In the genomic region with DNA sequence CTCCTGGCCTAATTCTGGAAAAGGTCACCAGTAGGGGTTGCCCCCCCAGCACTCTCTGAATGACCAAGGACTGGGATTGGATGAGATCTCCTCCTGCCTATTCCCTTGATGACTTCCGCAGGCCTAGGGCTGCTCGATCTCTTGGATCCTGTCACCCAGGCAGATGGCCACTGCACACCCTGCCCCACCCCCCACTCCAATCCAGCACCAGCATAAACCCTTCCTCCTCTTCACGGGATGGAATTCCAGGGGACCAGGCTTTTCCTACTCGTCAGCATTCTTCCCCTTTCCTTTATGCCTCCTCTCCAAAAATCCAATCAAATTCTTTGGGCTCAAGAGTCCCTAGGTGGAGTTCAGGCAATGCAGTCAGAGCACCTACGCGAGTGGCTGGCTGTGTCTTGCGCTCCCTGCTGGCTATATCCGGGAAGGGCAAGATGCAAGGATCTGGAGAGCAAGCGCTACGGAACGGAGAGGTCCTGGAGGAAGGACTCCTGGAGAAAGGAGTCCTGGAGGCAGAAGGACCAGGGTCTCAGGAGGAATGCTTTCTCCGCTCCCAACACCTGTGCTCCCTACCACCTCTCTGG, we compare ENCODE assay signal across 8 mouse cellular contexts. TPM values are rescaled to one million over a fixed set of nuclear protein-coding genes. Genes with fewer than 3 reads are reported as not detected.
A peak's percentile ranks its signal among the peaks of the same experiment; 100 is the strongest.
DNase-seq lines count a peak whose midpoint lies in the region; ATAC-seq lines count a peak whose summit lies in the region.

No protein-coding gene starts in this region.

- WGBS in forebrain, embryonic 14.5 days, result 19% methylated on average over 12 of the region's 12 CpGs
- 15% methylated on average over 12 of the region's 12 CpGs for WGBS in intestine, embryonic 14.5 days
- 17% methylated on average over 12 of the region's 12 CpGs for WGBS in midbrain, embryonic 13.5 days

- H3K9me3 ChIP-seq in forebrain, embryonic 14.5 days (replicated peaks; ENCODE audit: control insufficient read depth, low read length), result no peaks in the 10 kb centered on the region
- H3K9me3 ChIP-seq in intestine, embryonic 14.5 days (ENCODE audit: control insufficient read depth, low read length), result no peaks in the 10 kb centered on the region
- no peaks in the 10 kb centered on the region for H3K9me3 ChIP-seq in midbrain, embryonic 13.5 days

- H3K9ac ChIP-seq in forebrain, embryonic 14.5 days (ENCODE audit: low read length), result no peak overlapping the region
- no peak overlapping the region for H3K9ac ChIP-seq in intestine, embryonic 14.5 days (ENCODE audit: low read length)
- no peak overlapping the region for H3K9ac ChIP-seq in midbrain, embryonic 13.5 days (replicated peaks)

- intact Hi-C loops in left cerebral cortex, postnatal 36 days (cut with DNase I), result loop anchor here (1.0 kb wide), 1 partner anchor 45 kb away; no protein-coding TSS in a partner anchor

- no peak overlapping the region for H3K4me3 ChIP-seq in forebrain, embryonic 14.5 days (ENCODE audit: low read depth, low read length)
- no peak overlapping the region for H3K4me3 ChIP-seq in intestine, embryonic 14.5 days (ENCODE audit: low read depth, low read length)
- H3K4me3 ChIP-seq in midbrain, embryonic 13.5 days (replicated peaks), result no peak overlapping the region

- H3K27ac ChIP-seq in forebrain, embryonic 14.5 days (ENCODE audit: low read depth, low read length), result no peak overlapping the region
- no peak overlapping the region for H3K27ac ChIP-seq in intestine, embryonic 14.5 days (ENCODE audit: low read depth)
- no peak overlapping the region for H3K27ac ChIP-seq in midbrain, embryonic 13.5 days

- H3K36me3 ChIP-seq in forebrain, embryonic 14.5 days (ENCODE audit: control insufficient read depth, insufficient read depth, low read length), result no peaks in the 10 kb centered on the region
- H3K36me3 ChIP-seq in intestine, embryonic 14.5 days (ENCODE audit: control insufficient read depth, insufficient read depth, low read length), result no peaks in the 10 kb centered on the region
- H3K36me3 ChIP-seq in midbrain, embryonic 13.5 days, result no peaks in the 10 kb centered on the region

- no peaks in the 10 kb centered on the region for H3K27me3 ChIP-seq in forebrain, embryonic 14.5 days (replicated peaks; ENCODE audit: control insufficient read depth, insufficient read depth, low read length)
- H3K27me3 ChIP-seq in intestine, embryonic 14.5 days (replicated peaks; ENCODE audit: control insufficient read depth, insufficient read depth, low read length), result 0 out of 2 replicates have a peak, but pooled peaks cover 12% of the 10 kb centered on the region
- peaks cover 16% of the 10 kb centered on the region for H3K27me3 ChIP-seq in midbrain, embryonic 13.5 days

- H3K4me1 ChIP-seq in forebrain, embryonic 14.5 days (ENCODE audit: control insufficient read depth, insufficient read depth, low read length), result no peaks in the 10 kb centered on the region
- 0 out of 2 replicates have a peak, but pooled peaks cover 3% of the 10 kb centered on the region for H3K4me1 ChIP-seq in intestine, embryonic 14.5 days (replicated peaks; ENCODE audit: control insufficient read depth, insufficient read depth, low read length)
- peaks cover 5% of the 10 kb centered on the region for H3K4me1 ChIP-seq in midbrain, embryonic 13.5 days (replicated peaks)

- ATAC-seq in forebrain, embryonic 14.5 days, result peak; percentile 43; the same call in 1 of the 2 replicates
- ATAC-seq in intestine, embryonic 14.5 days (replicated peaks; ENCODE audit: low FRiP score, low TSS enrichment, low read depth), result peak; percentile 33; the same call in 1 of the 2 replicates
- peak; percentile 55 for ATAC-seq in midbrain, embryonic 13.5 days

- no peak overlapping the region for H3K4me2 ChIP-seq in forebrain, embryonic 14.5 days (ENCODE audit: low read length)
- H3K4me2 ChIP-seq in intestine, embryonic 14.5 days (ENCODE audit: low read length), result no peak overlapping the region
- no peak overlapping the region for H3K4me2 ChIP-seq in midbrain, embryonic 13.5 days (replicated peaks)

- DNase-seq in heart, adult 8-10 months (ENCODE audit: low spot score), result peak; percentile 71
- no peak for DNase-seq in heart, adult 11 months
- DNase-seq in cerebellum, adult 11-12 months, result peak; percentile 81
- peak; percentile 60 for DNase-seq in forebrain, embryonic 14.5 days (ENCODE audit: low spot score)
- DNase-seq in intestine, embryonic 14.5 days (ENCODE audit: low spot score), result peak; percentile 85
- DNase-seq in left cerebral cortex, postnatal 36 days (ENCODE audit: low spot score in 2 of 2), result peak; percentile 54 to 55
- peak; percentile 53 to 79 for DNase-seq in spleen, postnatal 4 days (ENCODE audit: low spot score in 2 of 2)

RNA-seq across cellular contexts. Expression of a gene that starts 7.1 kb away (rescaled TPM):
- 1 to 10 TPM; 1.0 to 2.5 (median 2.0) TPM for total RNA-seq in heart, adult 8-10 months (2022)
- polyA plus RNA-seq in forebrain, embryonic 14.5 days (2014; fragmentation: Nextera tagmentation; extraction: Ambion mirVana), result 55.1 and 81.9 TPM in 2 replicates
- 10.2 and 11.1 TPM in 2 replicates for polyA plus RNA-seq in intestine, embryonic 14.5 days (2014; fragmentation: Nextera tagmentation; extraction: Ambion mirVana)
- total RNA-seq in left cerebral cortex, postnatal 36 days (2021), result 100 to 1,000 TPM in 1 of 2 experiments, 10 to 100 TPM in 1; 88.1 to 173 TPM
- polyA plus RNA-seq in midbrain, embryonic 13.5 days (2015; fragmentation: Nextera tagmentation; extraction: Ambion mirVana), result 137 and 168 TPM in 2 replicates

RNA-seq across cellular contexts. Expression of a gene that starts 28.9 kb away (rescaled TPM):
- total RNA-seq in heart, adult 8-10 months (2022), result not detected
- polyA plus RNA-seq in forebrain, embryonic 14.5 days (2014; fragmentation: Nextera tagmentation; extraction: Ambion mirVana), result 0.43 and 0.93 TPM in 2 replicates
- polyA plus RNA-seq in intestine, embryonic 14.5 days (2014; fragmentation: Nextera tagmentation; extraction: Ambion mirVana), result 3.2 TPM in 1 of 2 replicates, not detected in the other
- total RNA-seq in left cerebral cortex, postnatal 36 days (2021), result not detected
- polyA plus RNA-seq in midbrain, embryonic 13.5 days (2015; fragmentation: Nextera tagmentation; extraction: Ambion mirVana), result 1.2 and 2.5 TPM in 2 replicates

RNA-seq across cellular contexts. Expression of a gene that starts 34.5 kb away (rescaled TPM):
- 100 to 1,000 TPM; 224 to 279 (median 261) TPM for total RNA-seq in heart, adult 8-10 months (2022)
- 33.3 and 50.8 TPM in 2 replicates for polyA plus RNA-seq in forebrain, embryonic 14.5 days (2014; fragmentation: Nextera tagmentation; extraction: Ambion mirVana)
- 93.4 and 106 TPM in 2 replicates for polyA plus RNA-seq in intestine, embryonic 14.5 days (2014; fragmentation: Nextera tagmentation; extraction: Ambion mirVana)
- total RNA-seq in left cerebral cortex, postnatal 36 days (2021), result 10 to 100 TPM; 44.1 to 49.2 TPM
- 69.2 and 70.5 TPM in 2 replicates for polyA plus RNA-seq in midbrain, embryonic 13.5 days (2015; fragmentation: Nextera tagmentation; extraction: Ambion mirVana)

RNA-seq across cellular contexts. Expression of a gene that starts 43.4 kb away (rescaled TPM):
- total RNA-seq in heart, adult 8-10 months (2022), result 1,000 to 10,000 TPM; 1,527 to 1,967 (median 1,680) TPM
- polyA plus RNA-seq in forebrain, embryonic 14.5 days (2014; fragmentation: Nextera tagmentation; extraction: Ambion mirVana), result 1,289 and 1,493 TPM in 2 replicates
- 1,995 and 2,009 TPM in 2 replicates for polyA plus RNA-seq in intestine, embryonic 14.5 days (2014; fragmentation: Nextera tagmentation; extraction: Ambion mirVana)
- total RNA-seq in left cerebral cortex, postnatal 36 days (2021), result 100 to 1,000 TPM; 712 to 762 TPM
- 1,443 and 1,564 TPM in 2 replicates for polyA plus RNA-seq in midbrain, embryonic 13.5 days (2015; fragmentation: Nextera tagmentation; extraction: Ambion mirVana)

RNA-seq across cellular contexts. Expression of a gene that starts 51.6 kb away (rescaled TPM):
- 10 to 100 TPM; 13.7 to 19.4 (median 16.4) TPM for total RNA-seq in heart, adult 8-10 months (2022)
- polyA plus RNA-seq in forebrain, embryonic 14.5 days (2014; fragmentation: Nextera tagmentation; extraction: Ambion mirVana), result 14.5 and 16.3 TPM in 2 replicates
- 54.8 and 55.3 TPM in 2 replicates for polyA plus RNA-seq in intestine, embryonic 14.5 days (2014; fragmentation: Nextera tagmentation; extraction: Ambion mirVana)
- total RNA-seq in left cerebral cortex, postnatal 36 days (2021), result 10 to 100 TPM in 1 of 2 experiments, 1 to 10 TPM in 1; 7.9 to 10.6 TPM
- polyA plus RNA-seq in midbrain, embryonic 13.5 days (2015; fragmentation: Nextera tagmentation; extraction: Ambion mirVana), result 13.7 and 16.8 TPM in 2 replicates
